Mouse (Mus musculus): Measurements from ENCODE around the gene AI661453. TPM values are rescaled to one million over a fixed set of nuclear protein-coding genes. Genes with fewer than 3 reads are reported as not detected.
"Not testable (repeated sequence)": the region's sequence is repeated elsewhere in the genome, so short reads cannot be mapped to it uniquely, and the experiment has no call there.

The AI661453 gene
- polyA plus RNA-seq, 1 experiment from 2014 or later = 0.24 TPM

DNA sequence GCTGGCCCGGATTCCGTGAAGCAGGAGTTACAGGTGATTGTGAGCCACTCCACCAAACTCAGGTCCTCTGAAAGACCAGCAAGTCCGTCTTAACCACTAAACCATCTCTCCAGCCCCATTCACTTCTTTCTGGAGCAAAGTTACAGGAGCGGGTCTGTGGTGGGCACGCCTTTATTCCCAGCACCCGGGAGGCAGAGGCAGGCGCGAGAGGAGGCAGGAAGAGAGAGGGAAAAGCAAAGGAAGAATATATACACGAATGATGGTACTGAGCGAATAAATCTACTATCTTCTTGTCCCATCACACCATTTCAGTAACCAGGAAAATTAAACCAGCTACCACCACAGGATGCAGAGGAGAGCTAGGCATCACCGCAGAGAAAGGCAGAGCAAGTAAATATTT is 65.1 kb downstream of the AI661453 start:
- WGBS = 11% methylated on average over 11 of the region's 11 CpGs
- DNase-seq (ENCODE audit: low spot score) = no peak
- Histone ChIP-seq H3K27me3 (ENCODE audit: insufficient read depth, poor library complexity, severe bottlenecking) (0 out of 2 replicates have a peak, but pooled peaks cover 6% of the 10 kb centered on the region), H3K9me3 (no peaks in the 10 kb centered on the region), H3K4me3 (peak overlapping the region; percentile 60), H3K27ac (peak overlapping the region; percentile 91), H3K36me3 (peaks cover 35% of the 10 kb centered on the region), H3K4me1 (replicated peaks) (peaks cover 36% of the 10 kb centered on the region)

DNA sequence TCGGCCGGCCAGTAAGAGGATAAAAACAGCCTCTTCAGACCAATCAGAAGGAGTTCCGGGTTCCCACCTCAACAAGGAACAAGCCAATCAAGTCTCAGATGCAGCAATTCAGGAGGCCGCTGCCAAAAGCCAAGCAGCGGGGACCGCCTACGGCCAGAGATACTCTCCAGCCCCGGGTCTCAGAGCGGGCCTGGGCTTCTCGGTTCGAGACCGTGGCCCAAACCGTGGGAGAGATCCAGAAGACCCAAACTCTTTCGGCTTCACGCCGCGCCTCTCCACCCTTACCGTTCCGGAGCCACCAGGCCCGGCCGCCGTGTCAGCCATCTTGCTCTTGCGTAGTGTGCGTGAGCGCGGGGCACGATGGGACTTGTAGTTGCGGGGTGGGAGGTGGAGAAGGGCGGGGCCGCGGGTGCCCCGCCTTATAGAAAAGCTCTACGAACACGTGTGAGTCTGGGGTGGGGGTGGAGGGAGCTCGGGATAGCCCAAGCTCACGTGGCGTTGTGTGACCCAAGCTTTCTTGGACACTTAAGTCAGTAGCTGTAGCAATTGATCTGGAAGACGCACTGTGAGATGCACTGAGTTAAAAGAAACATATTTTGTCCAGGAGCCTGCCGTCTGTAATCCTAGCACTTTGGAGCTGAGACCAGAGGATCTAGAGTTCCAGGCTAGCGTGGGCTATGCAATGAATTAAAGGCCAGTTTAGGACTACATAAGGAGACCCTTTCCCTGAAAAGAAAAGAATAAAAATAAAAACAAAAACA is 65.7 kb downstream of the AI661453 start, which contains the start of gene Taf8:
Gene Taf8, minus strand, starts transcription at position 347 of the 761 bp plus-strand sequence.
- H3K9me3 ChIP-seq = no peaks in the 10 kb centered on the region
- peak within 1 kb of the TSS; percentile 91 for H3K27ac ChIP-seq
- 0 out of 2 replicates have a peak, but pooled peaks cover 6% of the 10 kb centered on the region for H3K27me3 ChIP-seq (ENCODE audit: insufficient read depth, poor library complexity, severe bottlenecking)
- peak within 1 kb of the TSS; percentile 60 for H3K4me3 ChIP-seq
- H3K4me1 ChIP-seq (replicated peaks) = peaks cover 36% of the 10 kb centered on the region
- WGBS = 3% methylated on average over 40 of the region's 40 CpGs
- peak; percentile 96 for DNase-seq (ENCODE audit: low spot score)
- H3K36me3 ChIP-seq = peaks cover 29% of the 10 kb centered on the region

DNA sequence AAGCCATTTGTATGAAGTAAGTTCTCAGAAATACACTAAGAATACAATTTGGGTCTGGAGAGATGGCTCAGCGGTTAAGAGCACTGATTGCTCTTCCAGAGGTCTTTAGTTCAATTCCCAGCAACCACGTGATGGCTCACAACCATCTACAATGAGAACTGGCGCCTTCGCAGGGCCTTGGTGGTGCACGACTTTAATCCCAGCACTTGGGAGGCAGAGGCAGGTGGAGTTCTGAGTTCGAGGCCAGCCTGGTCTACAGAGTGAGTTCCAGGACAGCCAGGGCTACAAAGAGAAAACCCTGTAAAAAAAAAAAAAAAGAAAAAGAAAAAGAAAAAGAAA is 66.3 kb downstream of the AI661453 start:
- 80% methylated on average over 6 of the region's 6 CpGs for WGBS
- DNase-seq (ENCODE audit: low spot score) = not testable (repeated sequence)
- H3K27ac ChIP-seq = peak overlapping the region; percentile 91; the same call in 1 of the 2 replicates

DNA sequence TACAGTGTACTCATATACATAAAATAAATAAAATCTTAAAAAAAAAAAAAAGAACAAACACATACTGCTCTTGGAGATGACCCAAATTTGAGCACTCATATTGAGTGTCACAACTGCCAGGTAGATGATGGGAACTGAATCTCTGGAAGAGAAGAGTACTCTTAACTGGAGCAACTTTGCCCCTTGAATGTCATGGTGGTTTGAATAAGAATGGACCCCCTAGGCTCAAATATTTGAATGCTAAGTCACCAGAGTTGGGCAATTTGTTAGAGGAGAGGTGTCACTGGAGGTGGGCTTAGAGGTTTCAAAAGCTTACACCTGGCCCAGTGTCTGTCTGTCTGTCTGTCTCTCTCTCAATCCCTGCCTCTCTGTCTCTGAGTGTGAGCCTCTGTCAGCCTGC is 67.3 kb downstream of the AI661453 start:
- Histone ChIP-seq H3K9me3 (no peaks in the 10 kb centered on the region), H3K4me3 (no peak overlapping the region), H3K4me1 (replicated peaks) (peaks cover 43% of the 10 kb centered on the region), H3K36me3 (peaks cover 17% of the 10 kb centered on the region), H3K27me3 (ENCODE audit: insufficient read depth, poor library complexity, severe bottlenecking) (0 out of 2 replicates have a peak, but pooled peaks cover 6% of the 10 kb centered on the region), H3K27ac (peak overlapping the region; percentile 83; the same call in 1 of the 2 replicates)
- no peak for DNase-seq (ENCODE audit: low spot score)

More for the DNA sequence above, 66.3 kb downstream of the AI661453 start:
- H3K36me3 ChIP-seq = peaks cover 25% of the 10 kb centered on the region
- H3K9me3 ChIP-seq; H3K27me3 ChIP-seq (ENCODE audit: insufficient read depth, poor library complexity, severe bottlenecking): not testable (repeated sequence)
- peaks cover 36% of the 10 kb centered on the region for H3K4me1 ChIP-seq (replicated peaks)
- peak overlapping the region; percentile 60; the same call in 1 of the 2 replicates for H3K4me3 ChIP-seq

DNA sequence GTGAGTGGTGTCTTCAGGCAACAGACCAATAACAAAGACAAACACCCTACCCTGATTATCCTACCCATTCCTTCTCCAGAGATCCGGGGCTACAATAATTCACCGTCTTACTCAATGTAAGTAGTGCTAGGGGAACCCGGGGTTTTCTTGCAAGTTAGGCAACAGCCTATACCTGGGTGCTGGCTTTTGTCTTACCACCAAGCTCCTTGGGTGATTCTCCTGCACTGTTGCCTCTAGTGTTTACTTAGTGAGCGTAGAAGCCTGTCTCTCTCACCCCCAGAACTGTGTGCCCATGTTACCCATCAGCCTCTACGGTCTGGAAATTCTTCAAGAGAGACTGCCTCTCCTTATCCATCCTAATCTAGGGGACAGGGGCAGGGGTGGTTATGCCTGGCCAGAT is 67.8 kb downstream of the AI661453 start:
- H3K27ac ChIP-seq = peak overlapping the region; percentile 83
- DNase-seq (ENCODE audit: low spot score) = no peak

DNA sequence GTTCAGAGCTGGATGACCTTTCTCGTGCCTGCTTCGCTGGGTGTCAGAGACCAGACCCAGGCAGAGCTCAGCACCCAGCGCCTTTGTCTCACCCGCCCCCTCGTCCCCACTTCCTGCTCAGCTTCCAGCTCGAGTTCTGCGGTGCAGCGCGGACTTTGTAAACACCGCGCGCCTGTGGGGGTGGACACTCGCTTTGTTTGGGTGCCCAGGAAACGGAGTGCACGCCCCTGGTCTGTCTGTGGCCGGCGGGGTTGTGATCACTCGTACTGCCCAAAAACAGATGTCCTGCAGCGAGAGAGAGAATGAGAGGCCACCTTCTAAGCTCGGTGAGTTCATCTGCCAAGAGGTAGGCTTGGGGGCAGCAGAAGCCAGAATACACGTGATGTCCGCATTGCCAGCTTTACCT is 68.5 kb downstream of the AI661453 start, which contains the start of gene Ccnd3:
Gene Ccnd3, plus strand, starts transcription at position 111 of the 406 bp plus-strand sequence.
- Histone ChIP-seq H3K9me3 (no peaks in the 10 kb centered on the region), H3K36me3 (peaks cover 11% of the 10 kb centered on the region), H3K4me3 (peak within 1 kb of the TSS; percentile 52), H3K4me1 (replicated peaks) (peaks cover 43% of the 10 kb centered on the region), H3K27ac (peak within 1 kb of the TSS; percentile 83), H3K27me3 (ENCODE audit: insufficient read depth, poor library complexity, severe bottlenecking) (0 out of 2 replicates have a peak, but pooled peaks cover 6% of the 10 kb centered on the region)
- WGBS = 2% methylated on average over 22 of the region's 22 CpGs
- peak; percentile 65 for DNase-seq (ENCODE audit: low spot score)

More for the DNA sequence above, 67.8 kb downstream of the AI661453 start:
- H3K27me3 ChIP-seq (ENCODE audit: insufficient read depth, poor library complexity, severe bottlenecking) = 0 out of 2 replicates have a peak, but pooled peaks cover 6% of the 10 kb centered on the region
- H3K4me1 ChIP-seq (replicated peaks) = peaks cover 43% of the 10 kb centered on the region
- 74% methylated on average over 5 of the region's 5 CpGs for WGBS
- peaks cover 11% of the 10 kb centered on the region for H3K36me3 ChIP-seq
- H3K4me3 ChIP-seq = peak overlapping the region; percentile 52; the same call in 1 of the 2 replicates
- no peaks in the 10 kb centered on the region for H3K9me3 ChIP-seq

DNA sequence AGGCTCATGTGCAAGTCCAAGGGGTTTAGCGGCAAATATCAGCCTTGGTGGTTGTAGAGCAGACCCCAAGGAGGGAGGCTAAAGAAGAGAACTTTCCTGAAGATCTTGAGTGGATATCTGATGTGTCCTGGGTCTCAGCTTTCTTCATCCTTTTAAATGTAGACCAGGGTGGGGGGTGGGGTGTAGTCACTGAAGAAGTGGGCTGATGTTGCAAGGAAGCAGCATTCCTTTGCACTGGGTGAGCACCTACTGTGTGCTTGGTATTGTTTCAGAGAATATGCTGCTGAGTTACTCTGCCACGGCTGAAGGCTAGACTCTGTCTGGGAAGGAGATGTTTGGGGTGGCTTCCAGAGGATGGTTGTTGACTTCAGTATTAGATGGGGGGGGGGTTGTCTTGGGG is 69.2 kb downstream of the AI661453 start:
- peaks cover 5% of the 10 kb centered on the region for H3K36me3 ChIP-seq
- H3K9me3 ChIP-seq = no peaks in the 10 kb centered on the region
- DNase-seq (ENCODE audit: low spot score) = no peak
- 0 out of 2 replicates have a peak, but pooled peaks cover 6% of the 10 kb centered on the region for H3K27me3 ChIP-seq (ENCODE audit: insufficient read depth, poor library complexity, severe bottlenecking)
- H3K4me3 ChIP-seq = peak overlapping the region; percentile 52
- WGBS = 58% methylated on average over 2 of the region's 2 CpGs
- H3K4me1 ChIP-seq (replicated peaks) = peaks cover 44% of the 10 kb centered on the region
- H3K27ac ChIP-seq = peak overlapping the region; percentile 83

DNA sequence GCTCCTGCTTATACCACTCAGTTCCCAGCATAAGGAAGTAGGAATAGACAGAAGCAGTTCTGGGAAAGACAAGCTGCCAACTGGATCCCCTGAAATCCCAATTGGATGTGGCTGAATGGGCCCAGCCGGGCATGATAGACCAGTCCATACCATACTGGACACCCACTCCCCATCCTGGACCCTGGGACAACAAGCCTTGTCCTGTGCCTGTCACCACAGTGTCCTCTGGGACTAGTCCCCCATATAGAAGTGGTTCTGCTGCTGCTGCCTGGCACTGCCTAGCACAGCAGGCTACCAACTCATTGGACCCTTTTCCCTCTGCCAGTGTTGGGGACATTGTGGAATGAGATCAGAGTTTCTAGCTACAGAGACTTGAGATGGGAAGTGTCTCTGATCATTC is 69.6 kb downstream of the AI661453 start:
- no peak overlapping the region for H3K4me3 ChIP-seq
- 0 out of 2 replicates have a peak, but pooled peaks cover under 1% of the 10 kb centered on the region for H3K36me3 ChIP-seq
- no peak overlapping the region for H3K27ac ChIP-seq
- H3K4me1 ChIP-seq (replicated peaks) = peaks cover 45% of the 10 kb centered on the region
- 88% methylated on average over 1 of the region's 1 CpGs for WGBS
- H3K27me3 ChIP-seq (ENCODE audit: insufficient read depth, poor library complexity, severe bottlenecking) = 0 out of 2 replicates have a peak, but pooled peaks cover 6% of the 10 kb centered on the region
- no peak for DNase-seq (ENCODE audit: low spot score)
- no peaks in the 10 kb centered on the region for H3K9me3 ChIP-seq

DNA sequence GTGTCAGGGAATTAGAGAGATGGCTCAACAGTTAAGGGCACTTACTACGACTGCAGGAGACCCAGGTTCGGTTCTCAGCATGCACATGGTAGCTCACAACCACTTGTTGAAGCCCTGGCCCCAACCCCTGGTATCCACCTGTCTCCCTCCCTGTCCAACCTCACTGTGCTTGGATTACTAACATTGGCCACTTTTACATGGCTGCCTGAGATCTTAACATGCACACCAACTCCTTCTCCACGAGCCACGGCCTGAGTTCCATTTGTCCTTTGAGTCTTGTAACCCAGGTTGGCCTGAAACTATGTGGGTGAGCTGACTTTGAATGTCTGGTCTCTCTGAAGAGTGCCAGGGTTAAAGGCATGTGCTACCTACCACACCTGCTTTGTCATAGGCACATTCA is 70.3 kb downstream of the AI661453 start:
- H3K27me3 ChIP-seq (ENCODE audit: insufficient read depth, poor library complexity, severe bottlenecking) = 0 out of 2 replicates have a peak, but pooled peaks cover 6% of the 10 kb centered on the region
- 90% methylated on average over 4 of the region's 4 CpGs for WGBS
- H3K27ac ChIP-seq = no peak overlapping the region
- H3K4me3 ChIP-seq = no peak overlapping the region
- H3K4me1 ChIP-seq (replicated peaks) = peaks cover 46% of the 10 kb centered on the region
- no peaks in the 10 kb centered on the region for H3K36me3 ChIP-seq
- no peak for DNase-seq (ENCODE audit: low spot score)
- H3K9me3 ChIP-seq = no peaks in the 10 kb centered on the region

DNA sequence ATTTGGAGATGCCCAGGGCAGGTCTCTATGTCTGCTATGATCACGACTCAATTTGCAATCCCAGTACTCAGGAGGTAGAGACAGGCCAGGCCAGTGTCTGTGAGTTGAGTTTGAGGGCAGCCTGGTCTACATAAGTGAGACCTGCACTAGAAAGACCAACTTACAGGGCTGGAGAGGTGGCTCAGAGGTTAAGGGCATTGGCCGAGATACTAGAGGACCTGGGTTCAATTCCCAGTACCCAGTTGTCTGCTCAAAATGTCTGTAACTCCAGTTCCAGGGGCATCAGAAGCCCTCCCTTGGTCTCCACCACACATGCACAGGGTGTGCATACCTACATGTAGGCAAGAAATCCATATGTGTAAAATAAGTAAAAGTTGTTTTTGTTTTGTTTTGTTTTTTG is 71.1 kb downstream of the AI661453 start:
- peaks cover 48% of the 10 kb centered on the region for H3K4me1 ChIP-seq (replicated peaks)
- H3K27ac ChIP-seq = no peak overlapping the region
- no peaks in the 10 kb centered on the region for H3K9me3 ChIP-seq
- DNase-seq (ENCODE audit: low spot score) = no peak
- no peak overlapping the region for H3K4me3 ChIP-seq
- 89% methylated on average over 2 of the region's 2 CpGs for whole genome bisulfite sequencing
- H3K27me3 ChIP-seq (ENCODE audit: insufficient read depth, poor library complexity, severe bottlenecking) = 0 out of 2 replicates have a peak, but pooled peaks cover 6% of the 10 kb centered on the region
- H3K36me3 ChIP-seq = no peaks in the 10 kb centered on the region

DNA sequence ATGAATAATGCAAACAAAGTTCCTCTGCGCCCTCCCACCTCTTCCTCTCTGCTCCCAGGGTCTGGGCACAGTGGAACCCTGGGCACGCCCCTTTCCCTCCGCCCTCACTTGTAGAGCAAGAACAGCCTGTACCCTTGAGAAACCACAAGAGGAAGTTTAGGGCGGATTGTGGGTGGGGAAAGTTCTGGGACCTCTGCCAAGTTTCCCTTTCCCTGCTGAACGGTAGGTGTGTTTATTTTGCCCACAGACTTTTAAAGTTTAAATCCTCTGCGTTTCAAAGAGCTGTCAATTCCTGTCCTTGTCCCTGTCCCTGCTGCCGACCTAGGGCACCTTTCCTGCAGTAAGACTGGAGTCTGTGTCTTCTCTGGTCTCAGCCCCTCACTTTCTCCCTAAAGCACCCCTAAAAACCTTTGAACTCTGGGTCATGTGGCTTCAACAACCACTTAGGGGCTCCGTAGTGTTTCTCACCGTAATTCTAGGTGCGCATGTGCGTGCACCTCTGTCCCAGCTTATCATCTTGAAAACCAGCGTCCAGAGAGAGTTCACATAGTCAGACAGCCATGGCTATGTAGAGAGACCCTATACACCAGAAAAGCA is 71.7 kb downstream of the AI661453 start:
- no peaks in the 10 kb centered on the region for H3K9me3 ChIP-seq
- peaks cover 47% of the 10 kb centered on the region for H3K4me1 ChIP-seq (replicated peaks)
- no peaks in the 10 kb centered on the region for H3K36me3 ChIP-seq
- no peak for DNase-seq (ENCODE audit: low spot score)
- 56% methylated on average over 12 of the region's 12 CpGs for WGBS
- H3K4me3 ChIP-seq = no peak overlapping the region
- H3K27ac ChIP-seq = no peak overlapping the region; the same call in 1 of the 2 replicates
- H3K27me3 ChIP-seq (ENCODE audit: insufficient read depth, poor library complexity, severe bottlenecking) = 0 out of 2 replicates have a peak, but pooled peaks cover 6% of the 10 kb centered on the region

DNA sequence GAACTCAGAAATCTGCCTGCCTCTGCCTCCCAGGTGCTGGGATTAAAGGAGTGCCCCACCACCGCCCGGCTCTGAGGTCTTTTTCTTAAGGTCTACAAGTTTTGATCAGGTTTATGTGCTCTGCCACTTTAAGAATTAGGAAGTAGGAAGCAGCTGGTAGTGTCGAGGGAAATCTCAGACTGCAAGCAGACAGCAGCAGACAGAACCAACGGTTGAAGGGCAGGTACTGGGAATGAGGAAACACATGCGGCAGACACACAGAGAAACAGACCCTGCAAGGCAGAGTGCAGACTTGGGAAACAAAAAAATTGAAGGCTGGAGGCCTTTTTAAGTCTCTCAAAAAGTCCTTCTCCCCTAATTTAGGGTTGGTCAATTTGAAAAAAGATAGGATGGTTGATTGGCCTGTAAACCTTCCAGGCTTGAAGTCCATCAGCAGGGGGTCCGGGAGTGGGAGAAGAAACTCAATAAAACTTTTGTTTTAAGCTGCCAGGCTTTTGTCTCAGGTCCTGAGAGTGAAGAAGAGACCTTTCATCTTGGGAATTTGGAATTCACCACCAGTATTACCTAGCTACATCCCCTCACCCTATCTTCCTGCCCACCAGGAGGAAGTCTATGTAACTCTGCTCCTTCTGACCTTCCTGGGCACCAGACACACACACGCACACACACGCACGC is 72.8 kb downstream of the AI661453 start:
- Histone ChIP-seq H3K27ac (no peak overlapping the region), H3K36me3 (no peaks in the 10 kb centered on the region), H3K27me3 (ENCODE audit: insufficient read depth, poor library complexity, severe bottlenecking) (0 out of 2 replicates have a peak, but pooled peaks cover 6% of the 10 kb centered on the region), H3K4me3 (no peak overlapping the region), H3K4me1 (replicated peaks) (peaks cover 42% of the 10 kb centered on the region), H3K9me3 (no peaks in the 10 kb centered on the region)
- WGBS = 56% methylated on average over 9 of the region's 9 CpGs
- no peak for DNase-seq (ENCODE audit: low spot score)
